Mouse (Mus musculus) forebrain, embryonic 11.5 days (tissue): ENCODE data around the gene Amotl1. TPM values are rescaled to one million over a fixed set of nuclear protein-coding genes. Genes with fewer than 3 reads are reported as not detected.

Experiments used
- ATAC-seq: fragments of 200-750 bp; cut with Nextera tagmentation; replicated peaks from 2 replicates; pipeline ENCODE4 v1.8.0; 2017; ENCODE audit warnings: moderate TSS enrichment; ENCODE audit not compliant: low FRiP score
- DNase-seq: peaks from one replicate; pipeline ENCODE4 v3.0.0-alpha.2; 2017; ENCODE audit warnings: low spot score
- H3K27ac ChIP-seq: fragments of 300-500 bp; sonication (generic); 2 replicates; pipeline ENCODE4 v1.5.1; 2014; ENCODE audit warnings: low read depth, low read length
- H3K27me3 ChIP-seq: fragments of 300-500 bp; sonication (generic); 2 replicates; pipeline ENCODE4 v1.6.1; 2014; ENCODE audit warnings: mild to moderate bottlenecking, low read length, mixed read lengths; ENCODE audit not compliant: control insufficient read depth, insufficient read depth
- H3K36me3 ChIP-seq: fragments of 300-500 bp; sonication (generic); 2 replicates; pipeline ENCODE4 v1.6.1; 2014; ENCODE audit warnings: mild to moderate bottlenecking, low read length, moderate library complexity, mixed read lengths; ENCODE audit not compliant: control insufficient read depth, insufficient read depth
- H3K4me1 ChIP-seq: fragments of 300-500 bp; sonication (generic); replicated peaks from 2 replicates; pipeline ENCODE4 v1.6.1; 2014; ENCODE audit warnings: low read length, mixed read lengths; ENCODE audit not compliant: control insufficient read depth, insufficient read depth
- H3K4me2 ChIP-seq: fragments of 300-500 bp; sonication (generic); 2 replicates; pipeline ENCODE4 v1.6.1; 2014; ENCODE audit warnings: low read depth, mild to moderate bottlenecking, low read length, moderate library complexity, mixed read lengths; ENCODE audit not compliant: severe bottlenecking
- H3K4me3 ChIP-seq: fragments of 300-500 bp; sonication (generic); 2 replicates; pipeline ENCODE4 v1.5.1; 2014; ENCODE audit warnings: low read depth, low read length
- H3K9ac ChIP-seq: fragments of 300-500 bp; sonication (generic); 2 replicates; pipeline ENCODE4 v1.6.1; 2014; ENCODE audit warnings: low read length
- H3K9me3 ChIP-seq: fragments of 300-500 bp; sonication (generic); 2 replicates; pipeline ENCODE4 v1.6.1; 2016; ENCODE audit warnings: low read length, mixed read lengths; ENCODE audit not compliant: control insufficient read depth
- WGBS: fragments of 180-500 bp; shearing (Covaris S2); extraction: QIAGEN DNeasy Blood & Tissue Kit; methylation state at CpG from one replicate; pipeline ENCODE4 v1.1.7; 2014; 5-methylcytosine and 5-hydroxymethylcytosine counted together
- polyA plus RNA-seq: library from polyadenylated mRNA; unstranded; fragments of >200 nt; fragmentation: Nextera tagmentation; extraction: Ambion mirVana; gene quantifications from 2 replicates; pipeline ENCODE4 v1.2.1, GENCODE M21; 2014

Gene Amotl1
- polyA plus RNA-seq, 1 experiment from 2014 or later: 19.4 TPM

DNA sequence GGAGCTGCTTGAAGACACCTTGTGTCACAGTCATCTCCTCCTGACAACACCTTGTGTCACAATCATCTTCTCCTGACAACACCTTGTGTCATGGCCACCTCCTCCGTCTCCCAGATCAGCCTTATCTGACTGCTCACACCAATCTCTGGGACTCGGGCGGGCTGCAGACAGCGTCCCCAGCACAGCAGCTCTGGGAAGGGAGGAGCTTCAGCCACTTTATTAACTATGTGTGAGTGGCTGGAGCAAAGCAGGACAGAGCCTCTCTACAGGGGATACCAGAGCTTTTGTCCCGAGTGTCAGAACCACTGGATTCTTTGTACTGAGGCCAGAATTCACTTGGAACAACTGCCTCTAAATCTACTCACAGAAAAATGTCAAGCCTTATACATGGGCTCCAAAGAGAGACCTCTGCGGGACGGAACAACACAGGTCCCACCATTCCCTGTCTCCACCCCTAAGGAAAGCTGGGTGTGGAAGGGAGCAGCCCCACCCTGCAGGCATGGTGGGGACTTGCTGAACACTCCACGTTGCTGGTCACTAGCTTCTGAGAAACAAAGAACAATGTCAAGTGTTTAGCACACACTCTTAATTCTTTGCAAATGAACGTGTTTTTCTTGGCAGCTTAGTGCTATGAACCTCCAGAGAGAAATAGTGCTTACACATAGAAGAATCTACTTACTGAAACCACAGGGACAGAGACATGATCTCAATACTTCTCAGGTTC is 100.7 kb downstream of the Amotl1 start:
- Histone ChIP-seq H3K27me3 (no peaks in the 10 kb centered on the region), H3K9me3 (no peaks in the 10 kb centered on the region), H3K36me3 (peaks cover 7% of the 10 kb centered on the region), H3K4me2 (no peak overlapping the region), H3K4me3 (no peak overlapping the region), H3K4me1 (no peaks in the 10 kb centered on the region), H3K27ac (no peak overlapping the region), H3K9ac (no peak overlapping the region)
- ATAC-seq (no peak), DNase-seq (no peak)
- WGBS: 74% methylated on average over 9 of the region's 9 CpGs

DNA sequence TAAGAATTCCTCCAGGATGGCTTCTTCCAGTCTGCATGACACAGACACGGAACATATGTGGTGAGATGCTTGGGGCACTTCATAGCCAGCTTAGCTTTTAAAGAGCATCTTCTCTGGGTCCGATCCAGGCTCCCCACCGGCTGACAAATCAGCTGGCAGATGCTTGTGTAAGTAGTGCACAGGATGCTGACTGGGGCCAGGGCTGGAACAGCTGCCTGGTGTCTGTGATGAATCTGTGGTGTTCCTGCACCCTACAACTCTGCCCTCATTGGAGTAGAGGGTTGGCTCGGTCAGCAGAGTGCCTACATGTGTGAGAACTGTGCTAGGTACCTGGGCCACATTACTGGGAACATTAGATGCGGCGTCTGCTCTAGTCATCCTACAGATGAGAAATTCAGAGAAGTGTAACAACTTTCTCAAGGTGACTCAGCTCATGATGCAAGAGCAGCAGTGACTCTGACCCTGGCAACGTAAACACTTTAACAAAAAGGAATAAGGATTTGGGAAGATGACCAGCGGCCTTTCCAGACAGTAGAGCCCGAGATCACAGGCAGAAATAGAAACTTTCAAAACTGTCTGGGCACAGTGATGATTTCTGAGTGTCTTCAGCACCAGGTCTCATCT is 109.9 kb downstream of the Amotl1 start:
- Histone ChIP-seq H3K27me3 (no peaks in the 10 kb centered on the region), H3K9ac (no peak overlapping the region), H3K4me1 (no peaks in the 10 kb centered on the region), H3K36me3 (no peaks in the 10 kb centered on the region), H3K9me3 (no peaks in the 10 kb centered on the region), H3K4me3 (no peak overlapping the region), H3K27ac (no peak overlapping the region), H3K4me2 (no peak overlapping the region)
- DNase-seq (no peak), ATAC-seq (no peak)
- WGBS: 87% methylated on average over 9 of the region's 9 CpGs

DNA sequence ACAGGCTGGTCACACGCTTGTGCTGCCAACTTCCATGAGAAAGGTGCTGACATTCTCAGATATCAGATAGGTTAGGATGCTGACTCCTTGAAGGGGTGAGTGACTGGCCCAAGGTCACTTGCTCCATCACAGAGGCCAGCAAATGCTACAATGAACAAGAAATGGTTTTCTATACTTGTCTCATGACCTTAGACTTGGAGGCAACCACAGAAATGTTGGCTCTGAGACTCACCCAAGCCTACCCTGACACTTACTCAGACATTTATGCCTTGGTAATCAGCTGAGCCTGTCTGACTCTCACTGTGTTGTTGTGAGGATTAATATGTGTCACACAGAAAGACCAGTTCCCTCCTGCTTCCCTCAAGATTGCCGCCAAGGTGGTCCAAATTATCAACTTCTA is 111.2 kb downstream of the Amotl1 start:
- no peak overlapping the region for H3K9ac ChIP-seq
- no peak overlapping the region for H3K27ac ChIP-seq
- 85% methylated on average over 2 of the region's 2 CpGs for WGBS
- no peaks in the 10 kb centered on the region for H3K36me3 ChIP-seq
- no peaks in the 10 kb centered on the region for H3K27me3 ChIP-seq
- H3K4me2 ChIP-seq: no peak overlapping the region
- no peak overlapping the region for H3K4me3 ChIP-seq
- no peaks in the 10 kb centered on the region for H3K9me3 ChIP-seq
- DNase-seq (no peak), ATAC-seq (no peak)
- no peaks in the 10 kb centered on the region for H3K4me1 ChIP-seq

DNA sequence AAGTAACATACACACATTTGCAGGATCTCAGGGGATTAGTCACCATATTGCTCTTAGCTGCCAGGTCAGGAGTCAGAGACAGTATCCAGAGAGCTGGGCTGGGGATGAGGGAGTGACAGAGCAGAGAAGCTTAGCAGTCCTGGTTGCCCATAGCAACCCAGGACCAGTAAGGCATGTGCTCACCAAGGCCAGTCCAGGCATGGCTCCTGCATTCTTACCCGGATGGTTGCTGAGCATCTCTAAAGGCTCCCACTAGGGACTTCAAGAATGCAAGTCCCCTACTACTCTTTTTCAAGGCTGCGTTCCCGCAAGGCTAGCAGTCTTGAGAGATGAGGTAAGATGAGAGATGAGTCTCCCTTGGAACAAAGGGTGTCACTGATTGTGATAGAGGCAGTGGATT is 112.6 kb downstream of the Amotl1 start:
- Histone ChIP-seq H3K27me3 (no peaks in the 10 kb centered on the region), H3K9ac (no peak overlapping the region), H3K4me1 (no peaks in the 10 kb centered on the region), H3K27ac (no peak overlapping the region), H3K4me2 (no peak overlapping the region), H3K9me3 (no peaks in the 10 kb centered on the region), H3K36me3 (no peaks in the 10 kb centered on the region), H3K4me3 (no peak overlapping the region)
- WGBS: 35% methylated on average over 3 of the region's 3 CpGs
- DNase-seq (no peak), ATAC-seq (no peak; the same call in 1 of the 2 replicates)

DNA sequence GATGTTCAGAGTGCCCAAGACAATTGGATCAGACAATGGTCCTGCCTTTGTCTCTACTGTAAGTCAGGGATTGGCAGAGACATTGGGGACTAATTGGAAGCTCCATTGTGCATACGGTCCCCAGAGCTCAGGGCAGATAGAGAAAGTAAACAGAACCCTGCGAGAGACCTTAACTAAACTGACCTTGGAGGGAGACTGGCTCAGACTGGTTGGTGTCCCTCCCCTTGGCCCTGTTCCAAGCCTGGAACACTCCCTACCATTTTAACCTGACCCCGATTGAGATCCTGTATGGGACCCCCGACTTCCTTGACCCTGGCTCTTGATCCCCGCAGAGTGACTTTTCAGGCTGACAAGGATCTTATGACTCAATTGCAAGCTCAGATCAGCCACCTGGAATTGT is 114.9 kb downstream of the Amotl1 start:
- H3K9me3 ChIP-seq: no peaks in the 10 kb centered on the region
- H3K9ac ChIP-seq: no peak overlapping the region
- 87% methylated on average over 5 of the region's 5 CpGs for WGBS
- H3K27me3 ChIP-seq: no peaks in the 10 kb centered on the region
- H3K36me3 ChIP-seq: no peaks in the 10 kb centered on the region
- DNase-seq (no peak), ATAC-seq (no peak)
- no peak overlapping the region for H3K4me2 ChIP-seq
- H3K27ac ChIP-seq: no peak overlapping the region
- H3K4me1 ChIP-seq: no peaks in the 10 kb centered on the region
- no peak overlapping the region for H3K4me3 ChIP-seq

DNA sequence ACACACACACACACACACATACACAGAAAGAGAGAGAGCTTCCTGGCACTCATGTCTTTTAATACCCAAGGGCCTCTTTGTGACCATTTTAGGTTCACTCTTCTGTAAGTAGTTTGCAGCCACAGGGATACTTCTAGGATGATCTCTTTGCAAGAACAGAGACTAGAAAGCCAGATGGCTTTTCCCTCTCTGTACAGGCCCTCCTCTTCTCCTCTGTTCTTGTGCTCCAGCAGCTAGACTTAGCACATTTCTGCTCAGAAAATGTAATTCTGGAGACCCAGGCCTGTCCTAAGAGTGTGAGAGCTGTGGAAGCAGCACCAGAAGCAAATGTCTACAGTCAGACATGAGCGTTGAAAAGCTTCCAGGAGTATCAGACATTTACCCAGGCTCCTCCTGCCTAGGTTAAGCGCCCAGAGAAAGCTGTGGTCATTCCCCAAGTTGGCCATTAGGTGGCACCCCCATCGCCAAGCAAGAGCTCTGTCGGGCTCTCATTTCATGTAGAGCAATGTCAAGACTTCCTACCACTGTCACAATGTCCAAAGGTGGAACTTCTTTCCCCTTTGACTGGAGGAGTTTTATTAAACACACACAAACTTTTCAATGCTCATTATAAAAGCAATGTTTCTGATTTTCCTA is 121.3 kb downstream of the Amotl1 start:
- H3K4me2 ChIP-seq: no peak overlapping the region
- H3K36me3 ChIP-seq: no peaks in the 10 kb centered on the region
- no peaks in the 10 kb centered on the region for H3K9me3 ChIP-seq
- 9% methylated on average over 4 of the region's 4 CpGs for WGBS
- no peak overlapping the region for H3K4me3 ChIP-seq
- no peaks in the 10 kb centered on the region for H3K4me1 ChIP-seq
- no peak overlapping the region for H3K9ac ChIP-seq
- no peak overlapping the region for H3K27ac ChIP-seq
- no peaks in the 10 kb centered on the region for H3K27me3 ChIP-seq
- peak; percentile 78 for DNase-seq
- ATAC-seq: peak; percentile 67; the same call in 1 of the 2 replicates

DNA sequence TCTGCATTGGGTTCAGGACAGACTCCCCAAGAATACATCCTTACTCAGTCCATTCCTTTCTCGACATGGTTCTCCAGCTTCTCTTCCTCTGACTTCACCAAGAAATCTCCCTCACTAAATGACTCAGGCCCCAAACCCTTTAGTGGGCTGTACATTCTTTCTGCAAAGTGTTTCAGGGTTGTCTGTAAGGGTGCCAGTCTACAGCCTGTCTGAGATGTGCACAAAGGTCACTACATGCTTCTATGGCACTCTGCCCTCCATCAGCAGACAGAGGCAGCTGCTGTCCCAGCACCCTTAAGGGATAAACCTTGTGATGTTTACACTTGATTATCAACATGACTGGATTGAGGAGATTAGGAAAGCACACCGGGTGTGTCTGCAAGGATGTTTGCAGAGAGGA is 123.2 kb downstream of the Amotl1 start:
- Histone ChIP-seq H3K4me2 (no peak overlapping the region), H3K27me3 (no peaks in the 10 kb centered on the region), H3K9me3 (no peaks in the 10 kb centered on the region), H3K4me1 (no peaks in the 10 kb centered on the region), H3K9ac (no peak overlapping the region), H3K27ac (no peak overlapping the region), H3K36me3 (no peaks in the 10 kb centered on the region), H3K4me3 (no peak overlapping the region)
- 61% methylated on average over 2 of the region's 2 CpGs for WGBS
- DNase-seq: no peak
- ATAC-seq: no peak

DNA sequence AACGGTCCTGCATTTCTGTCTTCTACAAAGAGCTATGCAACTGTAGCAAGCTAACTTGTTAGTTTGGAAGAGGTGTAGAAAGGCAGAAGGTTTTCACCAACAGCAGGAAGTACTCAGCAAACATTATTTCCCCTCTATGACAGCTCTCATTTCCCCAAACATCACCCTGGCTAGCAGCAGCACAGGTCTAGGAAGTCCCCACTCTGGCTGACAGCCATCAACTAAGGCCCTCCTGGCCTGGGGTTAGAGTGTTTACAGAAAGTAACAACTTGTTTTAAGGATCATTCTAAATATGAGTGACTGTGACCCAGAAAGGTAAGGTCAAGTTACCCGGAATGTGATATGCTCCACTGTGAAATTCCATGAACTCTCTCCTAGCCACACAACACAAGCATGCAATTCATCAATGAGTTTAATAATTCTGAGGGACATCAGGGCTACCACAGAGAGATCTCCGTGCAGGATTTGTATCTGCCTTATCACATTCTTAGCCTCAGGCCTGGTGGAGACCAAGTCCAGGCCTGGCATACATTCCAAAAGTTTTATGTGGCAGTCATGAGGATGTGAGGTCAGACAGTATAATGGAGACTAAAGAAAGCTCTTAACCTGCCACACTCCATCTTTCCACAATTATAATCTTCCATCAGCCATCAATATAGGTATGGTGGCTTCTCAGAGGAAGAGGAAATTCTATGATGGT is 123.7 kb downstream of the Amotl1 start:
- 76% methylated on average over 3 of the region's 3 CpGs for WGBS
- no peak overlapping the region for H3K4me3 ChIP-seq

More for the DNA sequence above, 123.7 kb downstream of the Amotl1 start:
- DNase-seq: no peak
- H3K27ac ChIP-seq: no peak overlapping the region
- H3K9me3 ChIP-seq: no peaks in the 10 kb centered on the region
- H3K36me3 ChIP-seq: no peaks in the 10 kb centered on the region
- H3K27me3 ChIP-seq: no peaks in the 10 kb centered on the region
- no peak overlapping the region for H3K4me2 ChIP-seq
- ATAC-seq: no peak
- no peaks in the 10 kb centered on the region for H3K4me1 ChIP-seq
- H3K9ac ChIP-seq: no peak overlapping the region
